Mouse (Mus musculus) midbrain, embryonic 12.5 days (tissue): ENCODE results near the gene Pak1ip1. TPM values are rescaled to one million over a fixed set of nuclear protein-coding genes. Genes with fewer than 3 reads are reported as not detected.

ENCODE experiments used
- ATAC-seq: fragments of 200-750 bp; cut with Nextera tagmentation; 2 replicates; pipeline ENCODE4 v1.8.0; 2017; ENCODE audit warnings: low read depth, moderate TSS enrichment, moderate library complexity; ENCODE audit not compliant: low FRiP score
- H3K27ac ChIP-seq: fragments of 300-500 bp; sonication (generic); replicated peaks from 2 replicates; pipeline ENCODE4 v1.5.1; 2016; ENCODE audit warnings: mild to moderate bottlenecking
- H3K27me3 ChIP-seq: fragments of 300-500 bp; sonication (generic); 2 replicates; pipeline ENCODE4 v1.6.1; 2016; ENCODE audit warnings: mild to moderate bottlenecking
- H3K36me3 ChIP-seq: fragments of 300-500 bp; sonication (generic); 2 replicates; pipeline ENCODE4 v1.6.1; 2016
- H3K4me1 ChIP-seq: fragments of 300-500 bp; sonication (generic); 2 replicates; pipeline ENCODE4 v1.6.1; 2016
- H3K4me2 ChIP-seq: fragments of 300-500 bp; sonication (generic); replicated peaks from 2 replicates; pipeline ENCODE4 v1.6.1; 2016; ENCODE audit warnings: mild to moderate bottlenecking, moderate library complexity
- H3K4me3 ChIP-seq: fragments of 300-500 bp; sonication (generic); 2 replicates; pipeline ENCODE4 v1.5.1; 2016; ENCODE audit warnings: mild to moderate bottlenecking
- H3K9ac ChIP-seq: fragments of 300-500 bp; sonication (generic); replicated peaks from 2 replicates; pipeline ENCODE4 v1.6.1; 2016; ENCODE audit warnings: mild to moderate bottlenecking, moderate library complexity
- H3K9me3 ChIP-seq: fragments of 300-500 bp; sonication (generic); 2 replicates; pipeline ENCODE4 v1.6.1; 2016; ENCODE audit warnings: mild to moderate bottlenecking
- WGBS: fragments of 180-500 bp; shearing (Covaris S2); methylation state at CpG from one replicate; pipeline ENCODE4 v1.1.7; 2016; 5-methylcytosine and 5-hydroxymethylcytosine counted together
- polyA plus RNA-seq: library from polyadenylated mRNA; unstranded; fragments of >200 nt; fragmentation: Nextera tagmentation; extraction: Ambion mirVana; gene quantifications from 2 replicates; pipeline ENCODE4 v1.2.1, GENCODE M21; 2016

Gene Pak1ip1
- polyA plus RNA-seq, 1 experiment from 2014 or later = 78.5 TPM

GRCm38 (mm10) chr13:41015829-41016634 is 15.2 kb downstream of the Pak1ip1 start, which contains the start of gene Tmem14c:
Gene Tmem14c, plus strand, starts transcription at chr13:41016292.
- peaks cover 39% of the 10 kb centered on the region for H3K36me3 ChIP-seq

DNA sequence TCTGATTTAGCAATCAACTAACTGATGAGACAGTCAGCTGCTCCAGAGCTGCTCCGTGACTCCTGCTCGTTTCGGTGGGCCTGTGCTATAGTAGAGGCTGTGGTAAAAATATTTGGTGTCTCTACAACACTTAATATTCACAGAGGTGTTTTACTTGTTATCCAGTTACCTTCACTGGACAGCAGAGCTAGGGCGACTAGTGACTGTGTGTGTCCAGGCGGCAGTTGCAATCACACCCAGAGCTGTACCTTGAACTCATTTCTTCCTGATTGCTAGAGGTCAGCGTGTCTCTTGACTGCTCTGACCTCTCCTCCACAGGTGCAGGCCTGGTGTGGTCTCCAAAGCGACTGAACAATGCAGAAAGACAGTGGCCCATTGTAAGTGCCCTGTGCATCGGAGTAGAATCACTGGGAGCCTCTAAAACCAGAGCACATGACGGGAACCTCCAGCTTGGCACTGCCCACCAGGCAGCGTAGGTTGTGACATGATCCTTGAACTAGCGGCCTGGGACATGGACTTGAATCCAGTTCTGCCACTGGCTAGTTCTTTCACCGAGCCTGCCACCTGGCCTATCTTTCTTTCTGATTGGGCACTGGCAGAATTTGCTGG is 16.1 kb downstream of the Pak1ip1 start:
- peaks cover 34% of the 10 kb centered on the region for H3K36me3 ChIP-seq
- peaks cover 15% of the 10 kb centered on the region for H3K4me1 ChIP-seq
- no peaks in the 10 kb centered on the region for H3K27me3 ChIP-seq
- ATAC-seq = peak; percentile 8; the same call in 1 of the 2 replicates
- peak overlapping the region; percentile 72 for H3K9ac ChIP-seq
- no peaks in the 10 kb centered on the region for H3K9me3 ChIP-seq
- H3K27ac ChIP-seq = peak overlapping the region; percentile 72; the same call in 1 of the 2 replicates
- peak overlapping the region; percentile 78 for H3K4me2 ChIP-seq
- 41% methylated on average over 12 of the region's 12 CpGs for WGBS
- peak overlapping the region; percentile 63 for H3K4me3 ChIP-seq

More at GRCm38 (mm10) chr13:41015829-41016634, 15.2 kb downstream of the Pak1ip1 start, which contains the start of gene Tmem14c:
- WGBS = under 1% methylated on average over 43 of the region's 43 CpGs
- H3K4me2 ChIP-seq = peak within 1 kb of the TSS; percentile 78
- no peaks in the 10 kb centered on the region for H3K9me3 ChIP-seq
- H3K4me3 ChIP-seq = peak within 1 kb of the TSS; percentile 63
- H3K27me3 ChIP-seq = no peaks in the 10 kb centered on the region
- H3K27ac ChIP-seq = peak within 1 kb of the TSS; percentile 72
- peak within 1 kb of the TSS; percentile 72 for H3K9ac ChIP-seq
- ATAC-seq = peak; percentile 99
- H3K4me1 ChIP-seq = peaks cover 15% of the 10 kb centered on the region

GRCm38 (mm10) chr13:41017832-41018231 is 17.0 kb downstream of the Pak1ip1 start:
- Histone ChIP-seq H3K4me2 (no peak overlapping the region), H3K27ac (no peak overlapping the region), H3K9me3 (no peaks in the 10 kb centered on the region), H3K9ac (no peak overlapping the region), H3K4me3 (no peak overlapping the region), H3K36me3 (peaks cover 26% of the 10 kb centered on the region), H3K4me1 (peaks cover 15% of the 10 kb centered on the region), H3K27me3 (no peaks in the 10 kb centered on the region)
- ATAC-seq = no peak
- WGBS = 90% methylated on average over 4 of the region's 4 CpGs

DNA sequence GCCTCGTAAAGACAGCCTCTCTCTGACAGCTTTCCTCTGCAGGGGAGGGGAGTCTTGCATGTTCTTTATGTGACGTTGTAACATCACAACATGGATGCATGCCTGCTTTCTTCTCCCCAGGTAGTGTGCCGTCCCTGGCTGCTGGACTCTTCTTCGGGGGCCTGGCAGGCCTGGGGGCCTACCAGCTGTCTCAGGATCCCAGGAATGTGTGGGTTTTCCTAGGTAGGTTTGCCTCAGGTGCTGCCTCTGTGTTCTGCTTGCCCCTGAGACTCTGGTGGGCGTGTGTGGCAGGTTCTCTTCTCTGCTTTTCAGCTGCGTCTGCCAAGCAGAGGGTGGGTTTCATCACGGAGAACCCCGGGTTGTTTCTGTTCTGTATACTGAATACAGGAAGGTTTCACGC is 17.4 kb downstream of the Pak1ip1 start:
- no peak for ATAC-seq
- Histone ChIP-seq H3K27ac (no peak overlapping the region), H3K4me3 (no peak overlapping the region), H3K9me3 (no peaks in the 10 kb centered on the region), H3K27me3 (no peaks in the 10 kb centered on the region), H3K36me3 (peaks cover 22% of the 10 kb centered on the region), H3K9ac (no peak overlapping the region), H3K4me1 (peaks cover 15% of the 10 kb centered on the region), H3K4me2 (no peak overlapping the region)
- 92% methylated on average over 9 of the region's 9 CpGs for WGBS

DNA sequence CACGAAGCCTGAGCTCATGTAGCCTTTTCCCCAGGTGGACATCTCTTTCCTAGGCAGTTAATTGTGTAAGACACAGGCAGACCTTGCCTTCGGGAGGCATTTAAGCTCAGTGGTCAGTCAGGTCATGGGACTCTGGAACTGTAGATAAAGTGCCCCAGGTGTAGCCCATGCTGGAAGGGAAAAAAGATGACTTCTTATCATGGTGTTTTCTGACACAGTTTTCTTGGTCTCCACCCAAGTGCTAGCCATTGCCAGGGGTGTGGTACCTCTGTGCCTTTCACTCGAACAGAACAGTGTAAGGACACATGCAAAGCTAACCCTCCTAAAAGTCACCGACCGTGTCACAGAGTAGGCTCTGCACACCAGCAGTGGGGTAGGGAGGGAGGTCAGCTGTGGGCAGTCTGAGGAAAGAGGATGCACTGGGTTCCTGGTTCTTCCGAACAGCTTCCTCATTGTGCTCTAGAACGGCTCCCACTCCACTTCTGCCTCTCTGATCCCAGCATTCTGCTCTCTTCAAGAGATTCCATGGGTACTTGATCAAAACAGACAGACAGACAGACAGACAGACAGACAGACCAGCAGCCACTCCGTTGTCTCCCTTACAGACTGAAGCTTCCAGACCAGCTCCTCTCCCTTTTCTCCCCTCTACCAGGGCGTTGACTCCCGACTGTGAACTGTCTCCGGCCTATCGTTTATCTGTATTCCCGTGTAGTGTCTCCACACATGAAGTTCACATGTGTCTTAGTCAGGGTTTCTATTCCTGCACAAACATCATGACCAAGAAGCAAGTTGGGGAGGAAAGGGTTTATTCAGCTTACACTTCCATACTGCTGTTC is 18.2 kb downstream of the Pak1ip1 start:
- Histone ChIP-seq H3K27ac (no peak overlapping the region), H3K4me2 (no peak overlapping the region), H3K36me3 (peaks cover 23% of the 10 kb centered on the region), H3K4me1 (peaks cover 15% of the 10 kb centered on the region), H3K4me3 (no peak overlapping the region), H3K9ac (no peak overlapping the region), H3K9me3 (no peaks in the 10 kb centered on the region), H3K27me3 (no peaks in the 10 kb centered on the region)
- 93% methylated on average over 13 of the region's 13 CpGs for WGBS
- ATAC-seq = no peak

- Histone ChIP-seq H3K9me3 (no peaks in the 10 kb centered on the region), H3K27ac (no peak overlapping the region), H3K27me3 (no peaks in the 10 kb centered on the region), H3K9ac (no peak overlapping the region), H3K36me3 (peaks cover 23% of the 10 kb centered on the region), H3K4me3 (no peak overlapping the region), H3K4me2 (no peak overlapping the region), H3K4me1 (peaks cover 15% of the 10 kb centered on the region)
- ATAC-seq = no peak
- 68% methylated on average over 7 of the region's 7 CpGs for WGBS
Observed at GRCm38 (mm10) chr13:41020494-41020893, 19.7 kb downstream of the Pak1ip1 start.

DNA sequence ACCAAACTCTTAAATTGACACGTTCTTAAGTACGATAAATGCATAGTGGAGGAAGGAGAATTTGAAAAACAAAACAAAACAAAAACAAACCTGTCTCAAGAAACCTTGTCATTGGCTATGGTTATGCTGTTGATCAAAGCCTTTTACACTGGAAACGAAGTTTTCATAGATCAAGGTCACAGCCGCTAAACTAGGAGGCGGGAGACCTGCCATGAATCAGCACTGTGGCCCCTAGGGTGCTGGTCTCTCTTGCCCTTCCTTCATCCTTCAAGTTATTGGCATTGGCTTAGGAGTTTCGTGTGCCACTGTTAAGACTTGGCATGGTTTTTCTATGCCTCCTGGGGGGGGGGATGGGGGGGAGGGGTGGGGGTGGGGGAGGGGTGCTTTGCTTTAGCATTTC is 20.8 kb downstream of the Pak1ip1 start:
- H3K9ac ChIP-seq = no peak overlapping the region
- no peaks in the 10 kb centered on the region for H3K27me3 ChIP-seq
- H3K4me1 ChIP-seq = peaks cover 11% of the 10 kb centered on the region
- no peak for ATAC-seq
- H3K4me3 ChIP-seq = no peak overlapping the region
- peaks cover 23% of the 10 kb centered on the region for H3K36me3 ChIP-seq
- no peak overlapping the region for H3K4me2 ChIP-seq
- H3K9me3 ChIP-seq = no peaks in the 10 kb centered on the region
- no peak overlapping the region for H3K27ac ChIP-seq
- WGBS = 91% methylated on average over 6 of the region's 6 CpGs

GRCm38 (mm10) chr13:41022099-41022498 is 21.3 kb downstream of the Pak1ip1 start:
- no peak overlapping the region for H3K4me2 ChIP-seq
- H3K4me3 ChIP-seq = no peak overlapping the region
- H3K36me3 ChIP-seq = peaks cover 23% of the 10 kb centered on the region
- H3K9ac ChIP-seq = no peak overlapping the region
- 92% methylated on average over 13 of the region's 13 CpGs for WGBS
- peaks cover 6% of the 10 kb centered on the region for H3K4me1 ChIP-seq
- ATAC-seq = no peak
- no peaks in the 10 kb centered on the region for H3K9me3 ChIP-seq
- no peaks in the 10 kb centered on the region for H3K27me3 ChIP-seq
- no peak overlapping the region for H3K27ac ChIP-seq

GRCm38 (mm10) chr13:41030098-41030497 is 29.3 kb downstream of the Pak1ip1 start:
- no peaks in the 10 kb centered on the region for H3K36me3 ChIP-seq
- no peak for ATAC-seq
- H3K4me3 ChIP-seq = no peak overlapping the region
- WGBS = 79% methylated on average over 5 of the region's 5 CpGs
- no peaks in the 10 kb centered on the region for H3K4me1 ChIP-seq
- no peaks in the 10 kb centered on the region for H3K27me3 ChIP-seq
- H3K4me2 ChIP-seq = no peak overlapping the region
- no peak overlapping the region for H3K27ac ChIP-seq
- no peak overlapping the region for H3K9ac ChIP-seq
- no peaks in the 10 kb centered on the region for H3K9me3 ChIP-seq

- Histone ChIP-seq H3K9ac (no peak overlapping the region), H3K27ac (no peak overlapping the region), H3K4me2 (no peak overlapping the region), H3K36me3 (no peaks in the 10 kb centered on the region), H3K4me1 (no peaks in the 10 kb centered on the region), H3K9me3 (no peaks in the 10 kb centered on the region), H3K27me3 (peaks cover 5% of the 10 kb centered on the region; the same call in 1 of the 2 replicates), H3K4me3 (no peak overlapping the region)
- ATAC-seq = no peak
- WGBS = 91% methylated on average over 4 of the region's 4 CpGs
Observed at GRCm38 (mm10) chr13:41042511-41042910, 41.7 kb downstream of the Pak1ip1 start.

GRCm38 (mm10) chr13:41045901-41046300 is 45.1 kb downstream of the Pak1ip1 start:
- WGBS = 93% methylated on average over 8 of the region's 8 CpGs
- no peak for ATAC-seq

More at GRCm38 (mm10) chr13:41045901-41046300, 45.1 kb downstream of the Pak1ip1 start:
- H3K27me3 ChIP-seq = peaks cover 18% of the 10 kb centered on the region
- no peak overlapping the region for H3K4me3 ChIP-seq
- H3K4me1 ChIP-seq = no peaks in the 10 kb centered on the region
- no peak overlapping the region for H3K9ac ChIP-seq
- H3K27ac ChIP-seq = no peak overlapping the region
- no peaks in the 10 kb centered on the region for H3K9me3 ChIP-seq
- H3K36me3 ChIP-seq = no peaks in the 10 kb centered on the region
- no peak overlapping the region for H3K4me2 ChIP-seq
